In the genomic region with DNA sequence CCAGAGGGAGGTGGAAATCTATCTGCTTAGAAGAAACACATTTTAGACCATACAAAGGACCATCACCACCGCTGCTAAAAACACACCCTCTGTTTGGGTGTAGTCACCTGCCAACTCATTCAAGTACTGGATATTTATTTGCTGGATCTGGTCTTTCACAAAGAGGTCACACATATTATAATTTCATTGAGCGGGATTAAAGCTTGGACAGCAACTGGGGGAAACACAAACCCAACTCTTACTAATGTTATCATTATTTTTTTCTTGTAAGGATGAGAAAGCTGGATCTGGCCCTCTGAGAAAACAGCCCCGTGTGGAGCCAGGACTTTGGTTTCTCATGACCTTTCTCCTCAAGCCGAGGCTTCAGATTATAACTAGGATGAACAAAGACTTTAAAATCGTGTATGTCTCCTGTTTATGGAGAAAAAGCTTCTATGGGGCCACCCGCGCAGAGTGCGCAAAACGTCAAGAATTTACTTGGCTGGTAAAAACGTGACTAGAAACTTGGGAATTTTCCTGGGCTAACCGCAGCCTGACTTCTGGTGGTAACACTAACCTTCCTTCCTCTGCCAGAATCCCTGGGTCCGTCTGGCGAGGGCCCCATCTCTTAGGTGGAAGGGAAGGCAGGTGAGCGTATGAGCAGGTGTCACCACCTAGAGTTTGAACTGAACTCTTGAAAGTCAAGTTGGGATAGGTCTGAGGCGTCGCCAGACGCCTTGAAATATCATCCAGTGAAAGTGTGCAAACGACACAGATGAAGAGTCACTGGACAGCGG, we compare ENCODE assay signal across 11 mouse cellular contexts. TPM values are rescaled to one million over a fixed set of nuclear protein-coding genes. Genes with fewer than 3 reads are reported as not detected.
A peak's percentile ranks its signal among the peaks of the same experiment; 100 is the strongest.
DNase-seq lines count a peak whose midpoint lies in the region; ATAC-seq and TF ChIP-seq lines count a peak whose summit lies in the region.
"Had no signal": no experiment of that assay in that cellular context is flagged by ENCODE, and none has a peak within 500 bp of the region (broad histone marks: within the 10 kb centered on the region; RNA-seq: fewer than 3 reads in every experiment).

No protein-coding gene starts in this region.

- no peak for TF ChIP-seq CTCF in kidney, postnatal 0 days (IDR thresholded peaks at IDR 0.05; ENCODE audit: low read depth)
- no peak for TF ChIP-seq CTCF in spleen, adult 2 months (IDR thresholded peaks at IDR 0.05; ENCODE audit: extremely low read depth, insufficient read depth, insufficient read length, insufficient replicate concordance)
- no peak for TF ChIP-seq CTCF in stomach, postnatal 0 days (IDR thresholded peaks at IDR 0.05; ENCODE audit: low read depth)

- peak overlapping the region; percentile 55 for H3K4me2 ChIP-seq in kidney, postnatal 0 days (ENCODE audit: low read length)
- H3K4me2 ChIP-seq in heart, embryonic 16.5 days (ENCODE audit: low read depth, low read length), result peak overlapping the region; percentile 51
- H3K4me2 ChIP-seq in stomach, postnatal 0 days (replicated peaks; ENCODE audit: low read depth), result peak overlapping the region; percentile 49
- H3K4me2 ChIP-seq: hindbrain, embryonic 12.5 days had no signal

- ATAC-seq in kidney, postnatal 0 days (replicated peaks; ENCODE audit: low FRiP score, low read depth), result no peak
- no peak for ATAC-seq in heart, embryonic 16.5 days (replicated peaks; ENCODE audit: extremely low read depth, insufficient read depth, low FRiP score)
- no peak for ATAC-seq in stomach, postnatal 0 days (ENCODE audit: low FRiP score, low TSS enrichment)

- no peaks in the 10 kb centered on the region for H3K36me3 ChIP-seq in kidney, postnatal 0 days (ENCODE audit: insufficient read depth, low read length)
- no peaks in the 10 kb centered on the region for H3K36me3 ChIP-seq in spleen, adult 2 months (ENCODE audit: control insufficient read depth, insufficient read depth, low read length)
- no peaks in the 10 kb centered on the region for H3K36me3 ChIP-seq in heart, embryonic 16.5 days (ENCODE audit: control insufficient read depth, insufficient read depth)
- no peaks in the 10 kb centered on the region for H3K36me3 ChIP-seq in stomach, postnatal 0 days (ENCODE audit: control insufficient read depth, insufficient read depth, low read length)
- H3K36me3 ChIP-seq: hindbrain, embryonic 12.5 days had no signal

- DNase-seq in kidney, postnatal 0 days (ENCODE audit: low spot score), result no peak
- DNase-seq in kidney, adult 8-10 months, result no peak
- no peak for DNase-seq in spleen, adult 2 months (ENCODE audit: low read depth in 1 of 2, low spot score in 2 of 2)
- DNase-seq in spleen, postnatal 36 days (ENCODE audit: low spot score in 2 of 2), result no peak
- DNase-seq in stomach, postnatal 0 days (ENCODE audit: low spot score), result no peak
- DNase-seq in adrenal gland, postnatal 25 days, result no peak
- DNase-seq: layer of hippocampus, postnatal 36 days; right cerebral cortex, postnatal 14 days; thymus, postnatal 25 days had no signal

- no peaks in the 10 kb centered on the region for H3K9me3 ChIP-seq in kidney, postnatal 0 days (replicated peaks; ENCODE audit: low read length)
- H3K9me3 ChIP-seq in heart, embryonic 16.5 days (replicated peaks; ENCODE audit: control insufficient read depth, low read length), result no peaks in the 10 kb centered on the region
- H3K9me3 ChIP-seq in stomach, postnatal 0 days (ENCODE audit: control insufficient read depth, low read length), result no peaks in the 10 kb centered on the region
- H3K9me3 ChIP-seq: hindbrain, embryonic 12.5 days had no signal

- H3K4me3 ChIP-seq in kidney, postnatal 0 days (replicated peaks; ENCODE audit: low read depth, low read length), result peak overlapping the region; percentile 33
- peak overlapping the region; percentile 7; the same call in 1 of the 2 replicates for H3K4me3 ChIP-seq in spleen, adult 2 months (ENCODE audit: extremely low read depth, insufficient read depth, insufficient read length)
- H3K4me3 ChIP-seq in heart, embryonic 16.5 days (ENCODE audit: low read length), result peak overlapping the region; percentile 39
- H3K4me3 ChIP-seq in stomach, postnatal 0 days (ENCODE audit: low read depth, low read length), result peak overlapping the region; percentile 42
- H3K4me3 ChIP-seq: hindbrain, embryonic 12.5 days had no signal

- peak overlapping the region; percentile 70 for H3K27ac ChIP-seq in kidney, postnatal 0 days
- H3K27ac ChIP-seq in spleen, adult 2 months (ENCODE audit: insufficient read depth, low read length), result peak overlapping the region; percentile 20; the same call in 1 of the 2 replicates
- H3K27ac ChIP-seq in heart, embryonic 16.5 days (ENCODE audit: low read length), result peak overlapping the region; percentile 59
- H3K27ac ChIP-seq in stomach, postnatal 0 days (replicated peaks), result peak overlapping the region; percentile 86
- H3K27ac ChIP-seq: hindbrain, embryonic 12.5 days had no signal

- peaks cover 6% of the 10 kb centered on the region; the same call in 1 of the 2 replicates for H3K4me1 ChIP-seq in kidney, postnatal 0 days (replicated peaks; ENCODE audit: insufficient read depth, low read length)
- H3K4me1 ChIP-seq in spleen, adult 2 months (ENCODE audit: control insufficient read depth, insufficient read depth, insufficient read length), result no peaks in the 10 kb centered on the region
- peaks cover 11% of the 10 kb centered on the region for H3K4me1 ChIP-seq in heart, embryonic 16.5 days (ENCODE audit: control insufficient read depth, insufficient read depth, low read length)
- H3K4me1 ChIP-seq in stomach, postnatal 0 days (replicated peaks; ENCODE audit: control insufficient read depth, insufficient read depth), result peaks cover 2% of the 10 kb centered on the region; the same call in 1 of the 2 replicates

- no peak for TF ChIP-seq POLR2A in spleen, adult 2 months (IDR thresholded peaks at IDR 0.05; ENCODE audit: low read depth, low read length)

- no peak for TF ChIP-seq EP300 in stomach, postnatal 0 days (optimal IDR thresholded peaks at IDR 0.05)

- no peaks in the 10 kb centered on the region for H3K27me3 ChIP-seq in kidney, postnatal 0 days (ENCODE audit: insufficient read depth, low read length)
- peaks cover 18% of the 10 kb centered on the region for H3K27me3 ChIP-seq in spleen, adult 2 months (ENCODE audit: control insufficient read depth, insufficient read depth, low read length)
- H3K27me3 ChIP-seq in heart, embryonic 16.5 days (ENCODE audit: control insufficient read depth, insufficient read depth, low read length), result peaks cover 68% of the 10 kb centered on the region
- H3K27me3 ChIP-seq in stomach, postnatal 0 days (ENCODE audit: control insufficient read depth, insufficient read depth, low read length), result 0 out of 2 replicates have a peak, but pooled peaks cover 4% of the 10 kb centered on the region

- WGBS in kidney, postnatal 0 days, result 19% methylated on average over 19 of the region's 19 CpGs
- 10% methylated on average over 19 of the region's 19 CpGs for WGBS in spleen, adult 2 months
- WGBS in heart, embryonic 16.5 days, result 10% methylated on average over 19 of the region's 19 CpGs
- 9% methylated on average over 19 of the region's 19 CpGs for WGBS in stomach, postnatal 0 days

- H3K9ac ChIP-seq in kidney, postnatal 0 days (ENCODE audit: low read depth, low read length), result peak overlapping the region; percentile 45
- peak overlapping the region; percentile 52 for H3K9ac ChIP-seq in heart, embryonic 16.5 days (ENCODE audit: low read length)
- peak overlapping the region; percentile 61 for H3K9ac ChIP-seq in stomach, postnatal 0 days (ENCODE audit: low read length)
- H3K9ac ChIP-seq: hindbrain, embryonic 12.5 days had no signal

RNA-seq across cellular contexts. Expression of gene Tcf21, which starts 4.3 kb away (rescaled TPM):
- polyA plus RNA-seq in kidney, postnatal 0 days (2015; fragmentation: Nextera tagmentation; extraction: Ambion mirVana), result 413 and 438 TPM in 2 replicates
- 95.4 and 113 TPM in 2 replicates for polyA plus RNA-seq in spleen, adult 2 months (2012; rRNA removed)
- 51.4 and 67.7 TPM in 2 replicates for polyA plus RNA-seq in heart, embryonic 16.5 days (2015; fragmentation: Nextera tagmentation; extraction: Ambion mirVana)
- polyA plus RNA-seq in stomach, postnatal 0 days (2015; fragmentation: Nextera tagmentation; extraction: Ambion mirVana), result 95.3 and 95.5 TPM in 2 replicates
- 10.2 and 11.7 TPM in 2 replicates for total RNA-seq in adrenal gland, postnatal 25 days (2021)
- total RNA-seq: layer of hippocampus, postnatal 36 days had no signal

Comparison
In these comparisons a context has a peak if more than half of its experiments do, and no peak if none do; other contexts are left out.
1. H3K27ac ChIP-seq: peak in every context shown above with its lines; median percentile 86 in stomach, postnatal 0 days; 70 in kidney, postnatal 0 days; 59 in heart, embryonic 16.5 days; 20 in spleen, adult 2 months.